Mouse (Mus musculus): ENCODE data around the gene Mep1a. TPM values are rescaled to one million over a fixed set of nuclear protein-coding genes. Genes with fewer than 3 reads are reported as not detected.

Mep1a gene
- total and polyA plus RNA-seq, 3 experiments = not detected

DNA sequence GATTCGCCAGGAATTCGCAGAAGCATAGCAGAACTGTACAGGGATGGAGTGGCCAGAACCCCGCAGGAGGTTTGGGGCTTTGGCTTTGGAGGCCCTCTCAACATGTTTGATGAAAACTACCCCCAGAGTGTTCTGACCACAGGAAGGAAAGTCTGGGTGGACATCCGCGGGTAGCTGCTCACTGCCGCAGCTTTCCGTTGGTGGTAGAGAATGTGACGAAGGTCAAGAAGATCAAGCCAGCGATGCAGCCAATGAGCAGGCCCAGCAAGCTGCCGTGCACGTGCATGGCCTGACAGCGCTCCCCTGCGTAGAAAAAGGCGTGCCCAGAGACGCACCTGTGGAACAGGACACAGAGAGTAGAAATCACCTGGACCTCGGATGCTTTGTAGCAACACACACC, 27.8 kb downstream of the Mep1a start:
- H3K4me3 ChIP-seq (ENCODE audit: control insufficient read depth in 1 of 2, insufficient read depth in 1 of 2, low read depth in 2 of 2, low read length in 2 of 2) = no peak overlapping the region
- no peaks in the 10 kb centered on the region for H3K27me3 ChIP-seq (ENCODE audit: control insufficient read depth in 1 of 2, insufficient read depth in 2 of 2, low read length in 2 of 2)
- no peaks in the 10 kb centered on the region for H3K9me3 ChIP-seq (replicated peaks; ENCODE audit: insufficient read depth, low read length)
- no peak for DNase-seq (ENCODE audit: low read depth, low spot score)
- H3K79me2 ChIP-seq (ENCODE audit: control insufficient read depth, insufficient read depth, low read length, poor library complexity) = no peaks in the 10 kb centered on the region
- H3K36me3 ChIP-seq (ENCODE audit: control insufficient read depth in 1 of 2, insufficient read depth in 2 of 2, low read length in 2 of 2) = no peaks in the 10 kb centered on the region
- H3K9ac ChIP-seq (ENCODE audit: control insufficient read depth, low read depth, low read length, poor library complexity, severe bottlenecking) = no peak overlapping the region
- H3K27ac ChIP-seq (ENCODE audit: control insufficient read depth, low read depth, low read length) = no peak overlapping the region
- no peak for TF ChIP-seq SIN3A (IDR thresholded peaks at IDR 0.05; ENCODE audit: low read length)
- TF ChIP-seq BHLHE40 (IDR thresholded peaks at IDR 0.05; ENCODE audit: borderline replicate concordance, low read depth, low read length) = no peak
- TF ChIP-seq NELFE (IDR thresholded peaks at IDR 0.05; ENCODE audit: low read depth, low read length) = no peak
- no peak for TF ChIP-seq RCOR1 (IDR thresholded peaks at IDR 0.05; ENCODE audit: low read depth, low read length)
- TF ChIP-seq POLR2AphosphoS5 (IDR thresholded peaks at IDR 0.05; ENCODE audit: borderline replicate concordance, low read depth, low read length) = no peak
- no peaks in the 10 kb centered on the region for H3K4me1 ChIP-seq (ENCODE audit: control insufficient read depth in 1 of 2, insufficient read depth in 2 of 2, low read length in 2 of 2)

DNA sequence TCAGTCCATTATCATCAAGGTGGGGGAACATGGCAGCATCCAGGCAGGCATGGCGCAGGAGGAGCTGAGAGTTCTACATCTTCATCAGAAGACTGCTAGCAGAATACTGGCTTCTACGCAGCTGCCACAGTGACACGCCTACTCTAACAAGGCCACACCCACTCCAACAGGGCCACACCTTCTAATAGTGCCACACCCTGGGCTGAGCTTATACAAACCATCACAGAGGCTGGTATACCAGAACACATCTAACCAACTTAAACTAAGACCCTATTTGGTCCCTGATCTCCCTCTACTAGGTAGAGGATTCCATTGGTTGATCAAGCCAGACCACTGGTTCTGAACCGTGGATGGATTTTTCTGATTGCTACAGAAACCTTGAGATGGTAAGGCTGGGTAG, 30.1 kb downstream of the Mep1a start:
- no peak overlapping the region for H3K9ac ChIP-seq (ENCODE audit: control insufficient read depth, low read depth, low read length, poor library complexity, severe bottlenecking)

DNA sequence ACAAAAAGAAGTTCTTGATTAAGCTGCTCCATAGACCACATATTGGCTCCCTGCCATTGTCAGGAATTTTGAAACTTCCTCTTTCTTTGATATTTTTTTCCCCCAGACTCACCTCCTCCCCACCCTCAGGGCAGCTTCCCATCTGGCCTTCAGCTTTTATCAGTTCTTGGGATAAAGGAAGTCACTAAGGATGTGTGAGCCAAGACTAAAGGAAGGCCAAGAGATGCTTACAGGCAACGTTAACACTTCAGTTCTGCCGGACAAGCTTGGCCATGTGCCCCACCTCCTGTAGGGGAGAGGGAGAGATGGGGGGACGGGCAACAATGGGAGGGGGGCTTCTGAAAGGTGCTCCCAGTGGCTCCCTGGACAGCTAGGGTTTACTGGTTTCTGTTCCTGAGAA, 32.6 kb downstream of the Mep1a start:
- H3K4me1 ChIP-seq (ENCODE audit: control insufficient read depth in 1 of 2, insufficient read depth in 2 of 2, low read length in 2 of 2) = no peaks in the 10 kb centered on the region
- no peaks in the 10 kb centered on the region for H3K9me3 ChIP-seq (replicated peaks; ENCODE audit: insufficient read depth, low read length)
- H3K27me3 ChIP-seq (ENCODE audit: control insufficient read depth in 1 of 2, insufficient read depth in 2 of 2, low read length in 2 of 2) = no peaks in the 10 kb centered on the region
- H3K27ac ChIP-seq (ENCODE audit: control insufficient read depth, low read depth, low read length) = no peak overlapping the region
- no peaks in the 10 kb centered on the region for H3K79me2 ChIP-seq (ENCODE audit: control insufficient read depth, insufficient read depth, low read length, poor library complexity)
- no peak overlapping the region for H3K9ac ChIP-seq (ENCODE audit: control insufficient read depth, low read depth, low read length, poor library complexity, severe bottlenecking)
- no peak for DNase-seq (ENCODE audit: low read depth, low spot score)
- H3K36me3 ChIP-seq (ENCODE audit: control insufficient read depth in 1 of 2, insufficient read depth in 2 of 2, low read length in 2 of 2) = no peaks in the 10 kb centered on the region
- H3K4me3 ChIP-seq (ENCODE audit: control insufficient read depth in 1 of 2, insufficient read depth in 1 of 2, low read depth in 2 of 2, low read length in 2 of 2) = no peak overlapping the region
- no peak for TF ChIP-seq TBP (IDR thresholded peaks at IDR 0.05; ENCODE audit: low read depth, low read length)
- TF ChIP-seq SIN3A (IDR thresholded peaks at IDR 0.05; ENCODE audit: low read length) = no peak
- no peak for TF ChIP-seq ZNF384 (IDR thresholded peaks at IDR 0.05; ENCODE audit: low read depth, low read length)
- no peak for TF ChIP-seq ZKSCAN1 (IDR thresholded peaks at IDR 0.05; ENCODE audit: low read depth, low read length)
- no peak for TF ChIP-seq POLR2AphosphoS2 (IDR thresholded peaks at IDR 0.05; ENCODE audit: low read length)

More for the DNA sequence above, 30.1 kb downstream of the Mep1a start:
- Histone ChIP-seq H3K4me1 (ENCODE audit: control insufficient read depth in 1 of 2, insufficient read depth in 2 of 2, low read length in 2 of 2) (no peaks in the 10 kb centered on the region), H3K9me3 (replicated peaks; ENCODE audit: insufficient read depth, low read length) (no peaks in the 10 kb centered on the region), H3K36me3 (ENCODE audit: control insufficient read depth in 1 of 2, insufficient read depth in 2 of 2, low read length in 2 of 2) (no peaks in the 10 kb centered on the region), H3K27ac (ENCODE audit: control insufficient read depth, low read depth, low read length) (no peak overlapping the region), H3K4me3 (ENCODE audit: control insufficient read depth in 1 of 2, insufficient read depth in 1 of 2, low read depth in 2 of 2, low read length in 2 of 2) (no peak overlapping the region), H3K27me3 (ENCODE audit: control insufficient read depth in 1 of 2, insufficient read depth in 2 of 2, low read length in 2 of 2) (no peaks in the 10 kb centered on the region), H3K79me2 (ENCODE audit: control insufficient read depth, insufficient read depth, low read length, poor library complexity) (no peaks in the 10 kb centered on the region)
- TF ChIP-seq KAT2A (conservative IDR thresholded peaks at IDR 0.05; ENCODE audit: low read depth, low read length) (no peak), BHLHE40 (IDR thresholded peaks at IDR 0.05; ENCODE audit: borderline replicate concordance, low read depth, low read length) (no peak)
- DNase-seq (ENCODE audit: low read depth, low spot score) = no peak
